Mouse (Mus musculus): ENCODE results near the gene 2410015M20Rik. TPM values are rescaled to one million over a fixed set of nuclear protein-coding genes. Genes with fewer than 3 reads are reported as not detected.
A peak's percentile ranks its signal among the peaks of the same experiment; 100 is the strongest.

The 2410015M20Rik gene
- total and polyA plus RNA-seq, 3 experiments, result 274 to 334 TPM; not detected in 1

- peak; percentile 68 for DNase-seq (ENCODE audit: low read depth, low spot score)
- Histone ChIP-seq H3K4me3 (ENCODE audit: control insufficient read depth in 1 of 2, insufficient read depth in 1 of 2, low read depth in 2 of 2, low read length in 2 of 2) (no peak overlapping the region), H3K79me2 (ENCODE audit: control insufficient read depth, insufficient read depth, low read length, poor library complexity) (no peaks in the 10 kb centered on the region), H3K9me3 (replicated peaks; ENCODE audit: insufficient read depth, low read length) (no peaks in the 10 kb centered on the region), H3K9ac (ENCODE audit: control insufficient read depth, low read depth, low read length, poor library complexity, severe bottlenecking) (no peak overlapping the region), H3K36me3 (ENCODE audit: control insufficient read depth in 1 of 2, insufficient read depth in 2 of 2, low read length in 2 of 2) (peaks cover 0 to 4% of the 10 kb centered on the region in 2 experiments; a peak in 1 of 4 replicates), H3K27me3 (ENCODE audit: control insufficient read depth in 1 of 2, insufficient read depth in 2 of 2, low read length in 2 of 2) (no peaks in the 10 kb centered on the region), H3K27ac (ENCODE audit: control insufficient read depth, low read depth, low read length) (no peak overlapping the region), H3K4me1 (ENCODE audit: control insufficient read depth in 1 of 2, insufficient read depth in 2 of 2, low read length in 2 of 2) (no peaks in the 10 kb centered on the region)
- TF ChIP-seq NELFE (IDR thresholded peaks at IDR 0.05; ENCODE audit: low read depth, low read length) (no peak), EP300 (IDR thresholded peaks at IDR 0.05; ENCODE audit: low read depth in 1 of 2, low read length in 2 of 2) (no peak), CTCF (IDR thresholded peaks at IDR 0.05 in 2 of 3, conservative IDR thresholded peaks at IDR 0.05 in 1 of 3; ENCODE audit: control insufficient read depth in 1 of 3, insufficient read depth in 1 of 3, low read depth in 2 of 3, low read length in 3 of 3, poor library complexity in 1 of 3, severe bottlenecking in 1 of 3) (peak; percentile 75 to 95 (median 88)), MEF2A (IDR thresholded peaks at IDR 0.05; ENCODE audit: extremely low read depth, insufficient replicate concordance, low read depth, low read length, poor library complexity, severe bottlenecking) (no peak), HCFC1 (IDR thresholded peaks at IDR 0.05; ENCODE audit: low read depth, low read length) (no peak), KAT2A (conservative IDR thresholded peaks at IDR 0.05; ENCODE audit: low read depth, low read length) (no peak), MYC (IDR thresholded peaks at IDR 0.05; ENCODE audit: low read depth, low read length) (no peak), E2F4 (IDR thresholded peaks at IDR 0.05; ENCODE audit: borderline replicate concordance, low read depth, low read length) (no peak), GABPA (IDR thresholded peaks at IDR 0.05; ENCODE audit: low read depth, low read length) (no peak), RAD21 (IDR thresholded peaks at IDR 0.05; ENCODE audit: low read depth, low read length) (peak; percentile 39), MXI1 (IDR thresholded peaks at IDR 0.05; ENCODE audit: low read depth, low read length) (no peak), ZKSCAN1 (IDR thresholded peaks at IDR 0.05; ENCODE audit: low read depth, low read length) (no peak), MAFK (IDR thresholded peaks at IDR 0.05; ENCODE audit: borderline replicate concordance, low read depth, low read length) (no peak), ZC3H11A (IDR thresholded peaks at IDR 0.05; ENCODE audit: low read depth, low read length) (no peak), SIN3A (IDR thresholded peaks at IDR 0.05; ENCODE audit: low read length) (no peak), ZMIZ1 (IDR thresholded peaks at IDR 0.05; ENCODE audit: low read depth, low read length) (no peak), RCOR1 (IDR thresholded peaks at IDR 0.05; ENCODE audit: low read depth, low read length) (no peak), SMC3 (IDR thresholded peaks at IDR 0.05; ENCODE audit: low read depth, low read length) (peak; percentile 60), JUND (IDR thresholded peaks at IDR 0.05; ENCODE audit: low read depth, low read length) (no peak), ETS1 (IDR thresholded peaks at IDR 0.05; ENCODE audit: low read depth, low read length) (no peak), GATA1 (IDR thresholded peaks at IDR 0.05; ENCODE audit: low read depth, low read length) (no peak), BHLHE40 (IDR thresholded peaks at IDR 0.05; ENCODE audit: borderline replicate concordance, low read depth, low read length) (no peak), MAZ (IDR thresholded peaks at IDR 0.05; ENCODE audit: low read depth, low read length) (peak; percentile 64; the same call in 1 of the 2 replicates), CHD2 (IDR thresholded peaks at IDR 0.05; ENCODE audit: low read length) (no peak), POLR2AphosphoS5 (IDR thresholded peaks at IDR 0.05; ENCODE audit: borderline replicate concordance, low read depth, low read length) (no peak), USF1 (IDR thresholded peaks at IDR 0.05; ENCODE audit: low read depth, low read length) (no peak)
Measured at GRCm38 (mm10) chr17:56558448-56558847, 51.1 kb downstream of the 2410015M20Rik start.

Other genes starting within 250 kb of the 2410015M20Rik start
- 37.2 and 51.6 TPM in 2 replicates for gene Ptprs, start 133.3 kb downstream of the 2410015M20Rik start, total RNA-seq (2012; rRNA removed)
- 100 to 1,000 TPM in 1 of 2 experiments, 10 to 100 TPM in 1; 80.9 to 324 TPM for gene Ptprs, start 133.3 kb downstream of the 2410015M20Rik start, polyA plus RNA-seq (2012; ENCODE audit: insufficient read depth in 1 of 2, insufficient read length in 2 of 2, low read depth in 1 of 2, low replicate concordance in 2 of 2, missing spikeins in 1 of 2)
- not detected in 2 replicates for gene Znrf4, start 97.3 kb downstream of the 2410015M20Rik start, total RNA-seq (2012; rRNA removed)
- gene Znrf4, start 97.3 kb downstream of the 2410015M20Rik start, polyA plus RNA-seq (2012; ENCODE audit: insufficient read depth in 1 of 2, insufficient read length in 2 of 2, low read depth in 1 of 2, low replicate concordance in 2 of 2, missing spikeins in 1 of 2), result not detected
- 0.62 and 0.65 TPM in 2 replicates for gene Gm20219, start 55.4 kb downstream of the 2410015M20Rik start, total RNA-seq (2012; rRNA removed)
- 1 to 10 TPM in 1 of 2 experiments, not detected in 1; 3.1 TPM for gene Gm20219, start 55.4 kb downstream of the 2410015M20Rik start, polyA plus RNA-seq (2012; ENCODE audit: insufficient read depth in 1 of 2, insufficient read length in 2 of 2, low read depth in 1 of 2, low replicate concordance in 2 of 2, missing spikeins in 1 of 2)
- 61.6 and 66.5 TPM in 2 replicates for gene Safb2, start 25.2 kb downstream of the 2410015M20Rik start, total RNA-seq (2012; rRNA removed)
- gene Safb2, start 25.2 kb downstream of the 2410015M20Rik start, polyA plus RNA-seq (2012; ENCODE audit: insufficient read depth in 1 of 2, insufficient read length in 2 of 2, low read depth in 1 of 2, low replicate concordance in 2 of 2, missing spikeins in 1 of 2), result 100 to 1,000 TPM; 217 to 741 TPM
- 87.3 and 103 TPM in 2 replicates for gene Safb, start 24.9 kb downstream of the 2410015M20Rik start, total RNA-seq (2012; rRNA removed)
- gene Safb, start 24.9 kb downstream of the 2410015M20Rik start, polyA plus RNA-seq (2012; ENCODE audit: insufficient read depth in 1 of 2, insufficient read length in 2 of 2, low read depth in 1 of 2, low replicate concordance in 2 of 2, missing spikeins in 1 of 2), result 100 to 1,000 TPM in 1 of 2 experiments, not detected in 1; 203 TPM
- 3,804 and 3,914 TPM in 2 replicates for gene Rpl36, start 3.6 kb upstream of the 2410015M20Rik start, total RNA-seq (2012; rRNA removed)
- gene Rpl36, start 3.6 kb upstream of the 2410015M20Rik start, polyA plus RNA-seq (2012; ENCODE audit: insufficient read depth in 1 of 2, insufficient read length in 2 of 2, low read depth in 1 of 2, low replicate concordance in 2 of 2, missing spikeins in 1 of 2), result 1,000 to 10,000 TPM in 1 of 2 experiments, not detected in 1; 2,385 TPM
- gene Lonp1, start 17.1 kb upstream of the 2410015M20Rik start, total RNA-seq (2012; rRNA removed), result 162 and 203 TPM in 2 replicates
- gene Lonp1, start 17.1 kb upstream of the 2410015M20Rik start, polyA plus RNA-seq (2012; ENCODE audit: insufficient read depth in 1 of 2, insufficient read length in 2 of 2, low read depth in 1 of 2, low replicate concordance in 2 of 2, missing spikeins in 1 of 2), result 100 to 1,000 TPM; 197 to 296 TPM
- gene Catsperd, start 18.4 kb upstream of the 2410015M20Rik start, total RNA-seq (2012; rRNA removed), result 0.33 and 0.46 TPM in 2 replicates
- 1 to 10 TPM in 1 of 2 experiments, not detected in 1; 1.1 TPM for gene Catsperd, start 18.4 kb upstream of the 2410015M20Rik start, polyA plus RNA-seq (2012; ENCODE audit: insufficient read depth in 1 of 2, insufficient read length in 2 of 2, low read depth in 1 of 2, low replicate concordance in 2 of 2, missing spikeins in 1 of 2)
- gene Ranbp3, start 63.5 kb upstream of the 2410015M20Rik start, total RNA-seq (2012; rRNA removed), result 123 and 137 TPM in 2 replicates
- 100 to 1,000 TPM in 1 of 2 experiments, not detected in 1; 150 TPM for gene Ranbp3, start 63.5 kb upstream of the 2410015M20Rik start, polyA plus RNA-seq (2012; ENCODE audit: insufficient read depth in 1 of 2, insufficient read length in 2 of 2, low read depth in 1 of 2, low replicate concordance in 2 of 2, missing spikeins in 1 of 2)
- 226 and 249 TPM in 2 replicates for gene Ndufa11, start 108.0 kb upstream of the 2410015M20Rik start, total RNA-seq (2012; rRNA removed)
- gene Ndufa11, start 108.0 kb upstream of the 2410015M20Rik start, polyA plus RNA-seq (2012; ENCODE audit: insufficient read depth in 1 of 2, insufficient read length in 2 of 2, low read depth in 1 of 2, low replicate concordance in 2 of 2, missing spikeins in 1 of 2), result 100 to 1,000 TPM in 1 of 2 experiments, not detected in 1; 351 TPM
- gene Vmac, start 108.3 kb upstream of the 2410015M20Rik start, total RNA-seq (2012; rRNA removed), result 1.7 and 2.6 TPM in 2 replicates
- 1 to 10 TPM in 1 of 2 experiments, not detected in 1; 8.0 TPM for gene Vmac, start 108.3 kb upstream of the 2410015M20Rik start, polyA plus RNA-seq (2012; ENCODE audit: insufficient read depth in 1 of 2, insufficient read length in 2 of 2, low read depth in 1 of 2, low replicate concordance in 2 of 2, missing spikeins in 1 of 2)
- gene Nrtn, start 147.8 kb upstream of the 2410015M20Rik start, total RNA-seq (2012; rRNA removed), result 5.6 and 10.9 TPM in 2 replicates
- 10 to 100 TPM in 1 of 2 experiments, not detected in 1; 11.8 TPM for gene Nrtn, start 147.8 kb upstream of the 2410015M20Rik start, polyA plus RNA-seq (2012; ENCODE audit: insufficient read depth in 1 of 2, insufficient read length in 2 of 2, low read depth in 1 of 2, low replicate concordance in 2 of 2, missing spikeins in 1 of 2)
- 34.1 and 38.9 TPM in 2 replicates for gene Dus3l, start 155.0 kb upstream of the 2410015M20Rik start, total RNA-seq (2012; rRNA removed)
- 10 to 100 TPM in 1 of 2 experiments, not detected in 1; 70.5 TPM for gene Dus3l, start 155.0 kb upstream of the 2410015M20Rik start, polyA plus RNA-seq (2012; ENCODE audit: insufficient read depth in 1 of 2, insufficient read length in 2 of 2, low read depth in 1 of 2, low replicate concordance in 2 of 2, missing spikeins in 1 of 2)
- gene Prr22, start 160.5 kb upstream of the 2410015M20Rik start, total RNA-seq (2012; rRNA removed), result 1.0 and 1.3 TPM in 2 replicates
- 1 to 10 TPM in 1 of 2 experiments, not detected in 1; 5.5 TPM for gene Prr22, start 160.5 kb upstream of the 2410015M20Rik start, polyA plus RNA-seq (2012; ENCODE audit: insufficient read depth in 1 of 2, insufficient read length in 2 of 2, low read depth in 1 of 2, low replicate concordance in 2 of 2, missing spikeins in 1 of 2)
- 7.5 and 8.7 TPM in 2 replicates for gene Rfx2, start 221.2 kb upstream of the 2410015M20Rik start, total RNA-seq (2012; rRNA removed)
- gene Rfx2, start 221.2 kb upstream of the 2410015M20Rik start, polyA plus RNA-seq (2012; ENCODE audit: insufficient read depth in 1 of 2, insufficient read length in 2 of 2, low read depth in 1 of 2, low replicate concordance in 2 of 2, missing spikeins in 1 of 2), result 10 to 100 TPM in 1 of 2 experiments, not detected in 1; 29.2 TPM

Data from MEL (cell line).